Mouse (Mus musculus) T-helper 2 cell (primary cell): ENCODE data around the gene Gsg1l.

Experiments used
- in situ Hi-C: fragments of 300-600 bp; cut with MboI, MseI; formaldehyde crosslinking; loops from one replicate; pipeline ENCODE4 v1.15.1; 2025; ENCODE audit warnings: high pct_unique_total_duplicates

The Gsg1l gene

GRCm38 (mm10) chr7:126081727-126082285, 405 bp downstream of the Gsg1l start:
- in situ Hi-C loops = loop anchor here (25.0 kb wide), 1 partner anchor 645 kb away; the partner anchor contains the start of gene Kdm8

- in situ Hi-C loops = loop anchor here (25.0 kb wide), 1 partner anchor 644 kb away; the partner anchor contains the start of gene Kdm8
Observed at GRCm38 (mm10) chr7:126080949-126081654, 1.1 kb downstream of the Gsg1l start.

- in situ Hi-C loops = loop anchor here (25.0 kb wide), 1 partner anchor 640 kb away; the partner anchor contains the start of gene Kdm8
Observed at GRCm38 (mm10) chr7:126076935-126077334, 5.3 kb downstream of the Gsg1l start.

- in situ Hi-C loops = loop anchor here (25.0 kb wide), 1 partner anchor 638 kb away; the partner anchor contains the start of gene Kdm8
Observed at GRCm38 (mm10) chr7:126075058-126075457, 7.2 kb downstream of the Gsg1l start.

- in situ Hi-C loops = no loop called here
Observed at GRCm38 (mm10) chr7:126070321-126070720, 11.9 kb downstream of the Gsg1l start.

GRCm38 (mm10) chr7:126066777-126067176, 15.4 kb downstream of the Gsg1l start:
- in situ Hi-C loops = no loop called here

GRCm38 (mm10) chr7:126065243-126065876, 16.9 kb downstream of the Gsg1l start:
- in situ Hi-C loops = no loop called here

- in situ Hi-C loops = no loop called here
Observed at GRCm38 (mm10) chr7:126062228-126062627, 20.0 kb downstream of the Gsg1l start.

- in situ Hi-C loops = no loop called here
Observed at GRCm38 (mm10) chr7:126058918-126059317, 23.3 kb downstream of the Gsg1l start.

- in situ Hi-C loops = no loop called here
Observed at GRCm38 (mm10) chr7:126057332-126057914, 24.8 kb downstream of the Gsg1l start.

GRCm38 (mm10) chr7:126054574-126054973, 27.6 kb downstream of the Gsg1l start:
- in situ Hi-C loops = no loop called here

- in situ Hi-C loops = no loop called here
Observed at GRCm38 (mm10) chr7:126053618-126054017, 28.6 kb downstream of the Gsg1l start.

- in situ Hi-C loops = no loop called here
Observed at GRCm38 (mm10) chr7:126051910-126052309, 30.3 kb downstream of the Gsg1l start.

- in situ Hi-C loops = no loop called here
Observed at GRCm38 (mm10) chr7:126045077-126045476, 37.1 kb downstream of the Gsg1l start.

GRCm38 (mm10) chr7:126042306-126042705, 39.9 kb downstream of the Gsg1l start:
- in situ Hi-C loops = no loop called here

- in situ Hi-C loops = no loop called here
Observed at GRCm38 (mm10) chr7:126040794-126041526, 41.3 kb downstream of the Gsg1l start.

- in situ Hi-C loops = no loop called here
Observed at GRCm38 (mm10) chr7:126039847-126040246, 42.4 kb downstream of the Gsg1l start.

GRCm38 (mm10) chr7:126039247-126039835, 42.9 kb downstream of the Gsg1l start:
- in situ Hi-C loops = no loop called here

GRCm38 (mm10) chr7:126038366-126039246, 43.6 kb downstream of the Gsg1l start:
- in situ Hi-C loops = no loop called here

GRCm38 (mm10) chr7:126035332-126035731, 46.9 kb downstream of the Gsg1l start:
- in situ Hi-C loops = no loop called here
